Mouse (Mus musculus) olfactory bulb, adult 2 months (tissue): ENCODE results near the gene Chd5.

Experiments used
- CTCF ChIP-seq: fragments of 200-500 bp; IDR thresholded peaks from 2 replicates; pipeline ENCODE4 v1.5.1; 2012; ENCODE audit warnings: low read depth, mild to moderate bottlenecking, low read length, moderate library complexity; ENCODE audit not compliant: insufficient read depth
- POLR2A ChIP-seq: fragments of 200-500 bp; IDR thresholded peaks from 2 replicates; pipeline ENCODE4 v1.6.1; 2012; ENCODE audit warnings: mild to moderate bottlenecking, low read depth, low read length, moderate library complexity; ENCODE audit not compliant: insufficient read depth

DNA sequence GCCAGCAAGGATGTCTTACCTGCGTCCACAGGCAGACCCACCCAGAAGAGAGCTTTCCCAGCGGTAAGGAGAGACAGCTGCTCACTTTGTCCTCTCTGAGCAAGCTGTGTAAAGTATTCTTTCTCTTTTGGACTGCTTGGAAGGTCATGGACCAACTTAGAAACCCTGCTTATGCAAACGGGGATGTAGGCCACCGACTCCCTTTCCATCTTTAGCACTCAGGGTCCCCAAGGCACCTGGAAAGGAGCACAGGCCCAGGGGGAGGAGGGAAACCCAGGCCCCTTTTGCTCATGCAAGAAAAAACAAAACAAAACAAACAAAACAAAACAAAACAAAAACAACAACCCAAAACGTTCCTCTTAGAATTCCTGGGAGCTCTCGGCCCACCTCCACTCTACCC, 46.9 kb upstream of the Chd5 start, which contains the start of gene Hes3:
- TF ChIP-seq CTCF: no peak
- TF ChIP-seq POLR2A: no peak
